Mouse (Mus musculus): ENCODE measurements around the gene Kcnmb1. TPM values are rescaled to one million over a fixed set of nuclear protein-coding genes. Genes with fewer than 3 reads are reported as not detected.
A peak's percentile ranks its signal among the peaks of the same experiment; 100 is the strongest.

Gene Kcnmb1
- 0.18 and 0.25 TPM in 2 replicates for polyA plus RNA-seq (2014; fragmentation: Nextera tagmentation; extraction: Ambion mirVana)

DNA sequence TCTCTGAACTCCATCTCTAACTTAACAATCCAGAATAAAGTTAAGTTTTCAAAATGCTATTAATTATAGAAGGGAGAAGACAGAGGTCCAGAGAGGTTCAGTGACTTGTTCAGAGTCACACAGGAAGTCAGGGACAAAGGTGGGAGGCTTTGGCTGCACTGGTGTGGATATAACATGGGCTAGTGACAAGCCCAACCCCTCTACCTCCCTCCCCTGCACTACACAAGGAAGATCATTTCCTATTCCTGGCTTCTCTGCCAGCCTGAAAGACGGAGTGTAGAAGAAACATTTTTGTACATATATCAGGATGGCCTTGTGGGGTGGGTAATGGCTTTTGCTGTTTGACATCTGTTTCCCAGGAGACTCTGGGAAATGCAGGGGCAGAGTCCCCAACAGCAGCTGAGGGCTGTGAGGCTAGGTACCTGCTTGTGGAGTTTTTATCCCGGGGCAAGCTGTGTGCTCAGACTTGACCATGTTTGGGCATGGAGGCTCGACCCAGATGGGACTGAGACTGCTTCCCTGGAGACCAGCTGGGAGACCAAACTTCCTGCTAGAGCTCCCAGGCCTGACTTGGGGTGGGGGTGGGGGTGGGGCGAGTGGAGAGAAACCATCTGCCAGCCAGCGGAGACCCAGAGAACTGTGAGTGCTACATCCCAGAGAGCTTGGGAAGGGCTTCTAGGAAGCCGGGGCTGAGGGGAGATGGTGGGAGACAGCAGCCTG is at the start of gene Kcnmb1:
Gene Kcnmb1 (plus strand): TSS at position 326 of the 720 bp plus-strand sequence.
- ATAC-seq (ENCODE audit: low FRiP score) = no peak
- 43% methylated on average over 6 of the region's 6 CpGs for WGBS
- H3K27me3 ChIP-seq (ENCODE audit: control insufficient read depth, insufficient read depth, low read length) = no peaks in the 10 kb centered on the region

DNA sequence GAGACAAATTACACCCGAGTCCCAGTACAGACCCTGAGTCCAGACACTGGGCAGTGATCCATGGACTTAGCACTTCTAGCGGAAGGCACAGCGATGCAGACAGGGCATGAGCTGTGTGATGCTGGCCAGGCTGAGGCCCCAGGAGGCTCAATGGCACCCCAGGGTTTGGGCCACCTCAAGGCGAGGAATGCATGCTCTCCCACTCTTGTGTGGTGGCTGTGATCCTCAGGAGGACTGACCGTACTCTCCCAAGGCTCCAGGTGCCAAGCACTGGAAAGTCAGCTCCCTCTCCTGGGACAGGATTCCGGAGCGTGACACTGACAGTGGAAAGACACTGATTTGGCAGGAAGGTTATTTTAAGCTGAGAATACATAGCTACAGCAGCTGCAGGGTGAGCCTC is 49.8 kb upstream of the Kcnmb1 start:
- WGBS = 81% methylated on average over 7 of the region's 7 CpGs
- no peak overlapping the region for H3K9ac ChIP-seq
- no peaks in the 10 kb centered on the region for H3K36me3 ChIP-seq (replicated peaks; ENCODE audit: control insufficient read depth, insufficient read depth)

More for the DNA sequence above, at the start of gene Kcnmb1:
- no peak within 1 kb of the TSS for H3K4me3 ChIP-seq (replicated peaks; ENCODE audit: low read length)
- H3K36me3 ChIP-seq (replicated peaks; ENCODE audit: control insufficient read depth, insufficient read depth) = no peaks in the 10 kb centered on the region
- DNase-seq (ENCODE audit: low spot score) = no peak
- H3K9me3 ChIP-seq (ENCODE audit: control insufficient read depth, low read length) = no peaks in the 10 kb centered on the region
- H3K4me2 ChIP-seq (replicated peaks) = no peak within 1 kb of the TSS
- H3K9ac ChIP-seq = no peak within 1 kb of the TSS
- H3K4me1 ChIP-seq (replicated peaks; ENCODE audit: control insufficient read depth, insufficient read depth, low read length) = 0 out of 2 replicates have a peak, but pooled peaks cover 6% of the 10 kb centered on the region
- no peak within 1 kb of the TSS for H3K27ac ChIP-seq

DNA sequence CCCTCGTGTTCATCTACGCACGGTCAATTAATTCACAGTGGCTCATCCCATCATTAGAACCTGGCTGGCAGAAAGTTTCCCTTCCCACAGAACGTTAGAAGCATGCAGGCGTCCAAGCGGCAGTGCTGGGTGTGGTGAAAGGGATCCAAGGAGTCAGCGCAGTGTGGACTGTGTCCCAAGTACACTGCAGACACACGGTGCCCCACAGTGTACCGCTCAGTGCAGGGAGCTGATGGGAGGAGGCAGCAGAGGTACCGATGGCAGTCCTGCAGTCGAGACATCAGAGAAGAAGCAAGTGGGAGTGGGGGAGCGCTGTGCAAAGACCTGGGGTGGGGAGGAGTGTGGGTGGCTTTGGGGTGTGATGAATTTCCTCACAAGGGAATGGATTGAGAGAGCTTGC is 48.6 kb upstream of the Kcnmb1 start:
- no peaks in the 10 kb centered on the region; the same call in 1 of the 2 replicates for H3K4me1 ChIP-seq (replicated peaks; ENCODE audit: control insufficient read depth, insufficient read depth, low read length)
- WGBS = 65% methylated on average over 12 of the region's 12 CpGs
- no peaks in the 10 kb centered on the region for H3K9me3 ChIP-seq (ENCODE audit: control insufficient read depth, low read length)
- H3K4me3 ChIP-seq (replicated peaks; ENCODE audit: low read length) = no peak overlapping the region
- H3K4me2 ChIP-seq (replicated peaks) = no peak overlapping the region
- DNase-seq (ENCODE audit: low spot score) (no peak), ATAC-seq (ENCODE audit: low FRiP score) (no peak)
- H3K9ac ChIP-seq = no peak overlapping the region
- no peak overlapping the region for H3K27ac ChIP-seq
- no peaks in the 10 kb centered on the region for H3K27me3 ChIP-seq (ENCODE audit: control insufficient read depth, insufficient read depth, low read length)
- no peaks in the 10 kb centered on the region for H3K36me3 ChIP-seq (replicated peaks; ENCODE audit: control insufficient read depth, insufficient read depth)

More for the DNA sequence above, 49.8 kb upstream of the Kcnmb1 start:
- no peaks in the 10 kb centered on the region for H3K9me3 ChIP-seq (ENCODE audit: control insufficient read depth, low read length)
- no peaks in the 10 kb centered on the region; the same call in 1 of the 2 replicates for H3K4me1 ChIP-seq (replicated peaks; ENCODE audit: control insufficient read depth, insufficient read depth, low read length)
- DNase-seq (ENCODE audit: low spot score) = no peak
- no peaks in the 10 kb centered on the region for H3K27me3 ChIP-seq (ENCODE audit: control insufficient read depth, insufficient read depth, low read length)
- ATAC-seq (ENCODE audit: low FRiP score) = no peak
- no peak overlapping the region for H3K27ac ChIP-seq
- H3K4me3 ChIP-seq (replicated peaks; ENCODE audit: low read length) = no peak overlapping the region
- H3K4me2 ChIP-seq (replicated peaks) = no peak overlapping the region

DNA sequence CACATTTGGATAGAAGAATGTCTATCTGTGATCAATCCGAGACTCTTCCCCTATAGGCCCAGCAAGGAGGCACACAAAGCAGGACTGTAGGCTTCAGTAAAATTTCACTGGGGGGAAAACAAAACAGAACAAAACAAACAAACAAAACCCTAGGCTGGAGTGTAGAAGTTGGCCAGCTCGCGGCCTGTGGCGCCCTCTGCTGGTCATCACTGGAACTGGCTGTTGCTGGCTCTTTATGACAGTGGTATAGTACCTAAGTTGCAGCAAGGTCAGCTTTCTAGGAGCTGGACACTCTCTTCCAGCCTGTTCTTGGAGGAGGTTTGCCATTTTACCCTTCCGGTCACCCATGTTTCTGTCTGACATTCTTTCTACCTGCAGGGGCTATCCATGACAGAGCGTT is 45.2 kb upstream of the Kcnmb1 start:
- ATAC-seq (ENCODE audit: low FRiP score) = peak; percentile 74; the same call in 1 of the 2 replicates
- WGBS = 27% methylated on average over 6 of the region's 6 CpGs

DNA sequence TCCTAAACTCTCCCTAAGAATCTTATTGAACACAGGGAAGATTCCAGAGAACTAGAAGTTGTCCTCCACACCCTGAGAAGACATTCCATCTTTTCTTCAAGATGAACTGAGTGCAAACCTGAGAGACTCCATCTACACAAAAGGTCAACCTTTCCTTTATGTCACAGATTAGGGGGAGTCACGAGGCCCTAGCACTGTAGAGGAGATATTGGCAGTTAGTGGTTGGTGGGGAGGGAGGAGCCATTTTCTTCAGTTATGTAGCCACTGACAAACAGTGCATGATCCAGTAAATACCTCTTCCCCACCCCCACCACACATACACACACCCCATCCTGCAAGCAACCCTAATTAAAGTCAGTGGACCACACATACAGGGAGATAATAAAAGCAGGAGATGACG is 44.4 kb upstream of the Kcnmb1 start:
- Histone ChIP-seq H3K36me3 (replicated peaks; ENCODE audit: control insufficient read depth, insufficient read depth) (no peaks in the 10 kb centered on the region), H3K9ac (no peak overlapping the region), H3K4me3 (replicated peaks; ENCODE audit: low read length) (no peak overlapping the region), H3K27ac (no peak overlapping the region), H3K9me3 (ENCODE audit: control insufficient read depth, low read length) (no peaks in the 10 kb centered on the region), H3K4me2 (replicated peaks) (no peak overlapping the region), H3K4me1 (replicated peaks; ENCODE audit: control insufficient read depth, insufficient read depth, low read length) (no peaks in the 10 kb centered on the region), H3K27me3 (ENCODE audit: control insufficient read depth, insufficient read depth, low read length) (no peaks in the 10 kb centered on the region)
- DNase-seq (ENCODE audit: low spot score) (no peak), ATAC-seq (ENCODE audit: low FRiP score) (no peak)
- 44% methylated on average over 2 of the region's 2 CpGs for WGBS

More for the DNA sequence above, 45.2 kb upstream of the Kcnmb1 start:
- Histone ChIP-seq H3K4me2 (replicated peaks) (no peak overlapping the region), H3K9me3 (ENCODE audit: control insufficient read depth, low read length) (no peaks in the 10 kb centered on the region), H3K4me1 (replicated peaks; ENCODE audit: control insufficient read depth, insufficient read depth, low read length) (no peaks in the 10 kb centered on the region), H3K36me3 (replicated peaks; ENCODE audit: control insufficient read depth, insufficient read depth) (no peaks in the 10 kb centered on the region), H3K4me3 (replicated peaks; ENCODE audit: low read length) (no peak overlapping the region), H3K27ac (no peak overlapping the region), H3K9ac (no peak overlapping the region), H3K27me3 (ENCODE audit: control insufficient read depth, insufficient read depth, low read length) (no peaks in the 10 kb centered on the region)
- peak; percentile 94 for DNase-seq (ENCODE audit: low spot score)

DNA sequence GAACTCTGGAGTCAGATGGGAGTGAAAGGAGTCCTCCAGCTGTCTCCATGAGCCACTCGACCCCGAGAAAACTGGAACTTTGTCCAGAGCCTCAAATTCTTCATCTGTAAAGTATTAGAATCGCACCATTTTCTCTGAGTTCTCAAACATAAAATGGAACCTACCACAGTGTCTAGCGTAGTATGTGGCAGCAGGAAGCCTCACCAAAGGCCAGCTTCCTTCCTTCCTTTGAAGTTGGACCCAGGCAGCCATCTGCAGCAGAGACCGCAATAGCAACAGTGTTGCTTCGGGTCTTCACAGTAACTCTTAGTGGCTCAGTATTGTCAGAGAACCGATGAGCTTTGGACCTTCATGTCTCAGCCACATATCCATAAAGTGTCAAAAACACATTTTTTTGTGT is 43.0 kb upstream of the Kcnmb1 start:
- ATAC-seq (ENCODE audit: low FRiP score) = no peak

DNA sequence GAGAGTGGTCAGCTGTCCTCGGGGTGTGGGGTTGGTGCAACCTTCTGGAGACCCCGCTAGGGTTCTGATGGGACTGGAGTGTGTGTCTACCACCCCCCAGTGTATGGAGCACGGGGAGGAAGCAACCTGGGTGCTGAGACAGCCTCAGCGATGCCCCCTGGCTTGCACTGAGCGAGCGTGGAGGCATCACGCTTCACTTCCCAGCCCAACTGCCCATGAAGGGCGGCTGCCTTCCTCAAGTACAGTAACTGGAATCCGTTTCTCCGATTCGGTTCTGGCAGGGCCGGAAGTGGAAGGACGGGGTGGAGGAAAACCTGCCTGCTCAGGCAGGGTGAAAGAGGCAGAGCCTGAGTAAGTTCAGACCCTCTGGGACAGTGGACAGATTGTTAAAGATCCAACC is 41.4 kb upstream of the Kcnmb1 start:
- ATAC-seq (ENCODE audit: low FRiP score) (no peak), DNase-seq (ENCODE audit: low spot score) (no peak)
- no peaks in the 10 kb centered on the region for H3K27me3 ChIP-seq (ENCODE audit: control insufficient read depth, insufficient read depth, low read length)
- no peaks in the 10 kb centered on the region for H3K9me3 ChIP-seq (ENCODE audit: control insufficient read depth, low read length)
- no peak overlapping the region for H3K9ac ChIP-seq
- no peak overlapping the region for H3K27ac ChIP-seq
- no peaks in the 10 kb centered on the region for H3K36me3 ChIP-seq (replicated peaks; ENCODE audit: control insufficient read depth, insufficient read depth)
- no peak overlapping the region for H3K4me2 ChIP-seq (replicated peaks)
- peaks cover 9% of the 10 kb centered on the region; the same call in 1 of the 2 replicates for H3K4me1 ChIP-seq (replicated peaks; ENCODE audit: control insufficient read depth, insufficient read depth, low read length)
- WGBS = 60% methylated on average over 13 of the region's 13 CpGs
- H3K4me3 ChIP-seq (replicated peaks; ENCODE audit: low read length) = no peak overlapping the region

More for the DNA sequence above, 43.0 kb upstream of the Kcnmb1 start:
- WGBS = 90% methylated on average over 7 of the region's 7 CpGs
- Histone ChIP-seq H3K9ac (no peak overlapping the region), H3K4me3 (replicated peaks; ENCODE audit: low read length) (no peak overlapping the region), H3K4me1 (replicated peaks; ENCODE audit: control insufficient read depth, insufficient read depth, low read length) (no peaks in the 10 kb centered on the region), H3K36me3 (replicated peaks; ENCODE audit: control insufficient read depth, insufficient read depth) (no peaks in the 10 kb centered on the region), H3K27me3 (ENCODE audit: control insufficient read depth, insufficient read depth, low read length) (no peaks in the 10 kb centered on the region), H3K27ac (no peak overlapping the region), H3K4me2 (replicated peaks) (no peak overlapping the region), H3K9me3 (ENCODE audit: control insufficient read depth, low read length) (no peaks in the 10 kb centered on the region)
- DNase-seq (ENCODE audit: low spot score) = no peak

DNA sequence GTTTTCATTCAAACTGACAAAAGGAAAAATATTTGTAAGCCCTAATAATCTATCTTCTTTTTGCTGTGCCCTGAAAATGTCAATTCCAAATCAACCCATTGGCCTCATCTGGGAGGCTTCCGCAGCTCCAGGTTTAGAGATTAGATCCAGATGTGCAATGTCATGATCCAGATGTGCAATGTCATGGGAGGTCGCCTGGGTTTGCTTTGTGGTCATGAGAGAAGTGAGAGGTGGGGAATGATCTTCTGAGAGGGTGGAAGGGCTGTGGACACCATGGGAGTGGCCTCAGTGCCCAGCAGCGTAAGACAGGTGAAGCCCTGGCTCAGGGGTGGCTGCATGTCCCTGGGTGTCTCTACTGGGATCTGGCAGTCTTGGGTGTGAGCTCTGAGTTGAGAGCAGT is 39.8 kb upstream of the Kcnmb1 start:
- no peak overlapping the region for H3K27ac ChIP-seq
- H3K4me3 ChIP-seq (replicated peaks; ENCODE audit: low read length) = no peak overlapping the region
- no peaks in the 10 kb centered on the region for H3K27me3 ChIP-seq (ENCODE audit: control insufficient read depth, insufficient read depth, low read length)
- no peak for ATAC-seq (ENCODE audit: low FRiP score)
- H3K36me3 ChIP-seq (replicated peaks; ENCODE audit: control insufficient read depth, insufficient read depth) = no peaks in the 10 kb centered on the region
- H3K9ac ChIP-seq = no peak overlapping the region
- 73% methylated on average over 3 of the region's 3 CpGs for WGBS
- no peak overlapping the region for H3K4me2 ChIP-seq (replicated peaks)
- DNase-seq (ENCODE audit: low spot score) = no peak
- no peaks in the 10 kb centered on the region for H3K9me3 ChIP-seq (ENCODE audit: control insufficient read depth, low read length)
- peaks cover 15% of the 10 kb centered on the region; the same call in 1 of the 2 replicates for H3K4me1 ChIP-seq (replicated peaks; ENCODE audit: control insufficient read depth, insufficient read depth, low read length)

DNA sequence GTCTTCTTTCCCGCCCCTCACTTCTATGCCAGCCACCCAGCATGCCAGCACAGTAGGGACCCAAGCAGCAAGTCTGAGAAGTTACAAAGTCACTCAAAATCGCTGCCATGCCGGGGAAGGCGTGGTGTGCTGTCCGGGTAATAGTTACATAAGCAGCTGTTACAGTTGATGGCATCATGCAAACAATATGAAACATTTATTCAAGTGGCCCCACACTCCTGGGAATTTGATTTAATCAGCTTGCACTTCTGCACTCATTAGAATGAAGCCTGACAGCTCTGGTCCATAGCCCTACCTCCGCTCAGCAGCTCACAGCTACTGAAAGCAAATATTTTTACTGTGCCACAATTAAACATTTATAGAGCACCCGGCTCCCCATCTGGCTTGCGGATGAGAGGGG is 37.0 kb upstream of the Kcnmb1 start:
- no peak overlapping the region for H3K9ac ChIP-seq
- WGBS = 55% methylated on average over 8 of the region's 8 CpGs
- H3K36me3 ChIP-seq (replicated peaks; ENCODE audit: control insufficient read depth, insufficient read depth) = no peaks in the 10 kb centered on the region
- ATAC-seq (ENCODE audit: low FRiP score) (no peak), DNase-seq (ENCODE audit: low spot score) (no peak)
- no peak overlapping the region for H3K4me3 ChIP-seq (replicated peaks; ENCODE audit: low read length)
- H3K4me2 ChIP-seq (replicated peaks) = no peak overlapping the region
- H3K4me1 ChIP-seq (replicated peaks; ENCODE audit: control insufficient read depth, insufficient read depth, low read length) = peaks cover 18% of the 10 kb centered on the region
- no peaks in the 10 kb centered on the region for H3K27me3 ChIP-seq (ENCODE audit: control insufficient read depth, insufficient read depth, low read length)
- H3K27ac ChIP-seq = no peak overlapping the region
- no peaks in the 10 kb centered on the region for H3K9me3 ChIP-seq (ENCODE audit: control insufficient read depth, low read length)
